In genomic region chr9:22050351-22050889, GRCm38 (mm10) we compare ENCODE assay signal across 8 mouse cellular contexts. TPM values are rescaled to one million over a fixed set of nuclear protein-coding genes. Genes with fewer than 3 reads are reported as not detected.
DNase-seq lines count a peak whose midpoint lies in the region; ATAC-seq lines count a peak whose summit lies in the region.

No protein-coding gene starts in this region.

- peak; percentile 65 for ATAC-seq in heart, embryonic 14.5 days (ENCODE audit: insufficient number of reproducible peaks, insufficient read depth, low FRiP score, low read depth)
- peak; percentile 47; the same call in 1 of the 2 replicates for ATAC-seq in kidney, embryonic 16.5 days (ENCODE audit: low FRiP score, low TSS enrichment)
- ATAC-seq in liver, embryonic 11.5 days (replicated peaks; ENCODE audit: low FRiP score), result peak; percentile 76
- ATAC-seq in midbrain, embryonic 16.5 days, result peak; percentile 8
- peak; percentile 55; the same call in 1 of the 2 replicates for ATAC-seq in stomach, embryonic 15.5 days (ENCODE audit: insufficient read depth, low FRiP score, low read depth)

- peaks cover 8 to 20% of the 10 kb centered on the region in 2 experiments; a peak in 3 of 4 replicates for H3K4me1 ChIP-seq in heart, embryonic 14.5 days (ENCODE audit: control insufficient read depth in 2 of 2, insufficient read depth in 2 of 2, low read length in 2 of 2)
- H3K4me1 ChIP-seq in kidney, embryonic 16.5 days (ENCODE audit: insufficient read depth, low read length), result peaks cover 23% of the 10 kb centered on the region
- H3K4me1 ChIP-seq in liver, embryonic 11.5 days (replicated peaks; ENCODE audit: control insufficient read depth, insufficient read depth, low read length), result peaks cover 19% of the 10 kb centered on the region
- peaks cover 33% of the 10 kb centered on the region for H3K4me1 ChIP-seq in midbrain, embryonic 16.5 days (ENCODE audit: control insufficient read depth, insufficient read depth, low read length)
- H3K4me1 ChIP-seq in stomach, embryonic 15.5 days, result peaks cover 23% of the 10 kb centered on the region

- H3K9ac ChIP-seq in heart, embryonic 14.5 days (ENCODE audit: low read length), result peak overlapping the region; percentile 48; the same call in 1 of the 2 replicates
- H3K9ac ChIP-seq in kidney, embryonic 16.5 days (replicated peaks; ENCODE audit: low read length), result no peak overlapping the region
- no peak overlapping the region for H3K9ac ChIP-seq in liver, embryonic 11.5 days (ENCODE audit: low read depth, low read length)
- peak overlapping the region; percentile 99 for H3K9ac ChIP-seq in midbrain, embryonic 16.5 days (ENCODE audit: low read depth, low read length)
- H3K9ac ChIP-seq in stomach, embryonic 15.5 days, result no peak overlapping the region

- peaks cover 61% of the 10 kb centered on the region for H3K27me3 ChIP-seq in heart, embryonic 14.5 days (ENCODE audit: control insufficient read depth, insufficient read depth, low read length)
- peaks cover 60% of the 10 kb centered on the region for H3K27me3 ChIP-seq in kidney, embryonic 16.5 days (ENCODE audit: insufficient read depth, low read length)
- peaks cover 61% of the 10 kb centered on the region for H3K27me3 ChIP-seq in liver, embryonic 11.5 days (replicated peaks; ENCODE audit: control insufficient read depth, insufficient read depth, low read length)
- H3K27me3 ChIP-seq in midbrain, embryonic 16.5 days (ENCODE audit: control insufficient read depth, insufficient read depth, low read depth, low read length), result no peaks in the 10 kb centered on the region
- H3K27me3 ChIP-seq in stomach, embryonic 15.5 days (replicated peaks), result peaks cover 50% of the 10 kb centered on the region

- peak overlapping the region; percentile 30 to 39; a peak in 3 of 4 replicates for H3K4me3 ChIP-seq in heart, embryonic 14.5 days (ENCODE audit: control insufficient read depth in 1 of 2, insufficient read depth in 1 of 2, low read depth in 1 of 2, low read length in 2 of 2)
- H3K4me3 ChIP-seq in kidney, embryonic 16.5 days (ENCODE audit: low read length), result peak overlapping the region; percentile 40
- peak overlapping the region; percentile 41 for H3K4me3 ChIP-seq in liver, embryonic 11.5 days (ENCODE audit: low read depth, low read length)
- peak overlapping the region; percentile 98 for H3K4me3 ChIP-seq in midbrain, embryonic 16.5 days (ENCODE audit: low read depth, low read length)
- H3K4me3 ChIP-seq in stomach, embryonic 15.5 days (replicated peaks), result peak overlapping the region; percentile 37

- no peak overlapping the region for H3K27ac ChIP-seq in heart, embryonic 14.5 days (replicated peaks in 1 of 2; ENCODE audit: control insufficient read depth in 1 of 2, insufficient read depth in 1 of 2, low read depth in 2 of 2, low read length in 2 of 2)
- no peak overlapping the region for H3K27ac ChIP-seq in kidney, embryonic 16.5 days (ENCODE audit: low read length)
- H3K27ac ChIP-seq in liver, embryonic 11.5 days (ENCODE audit: low read depth, low read length), result no peak overlapping the region
- H3K27ac ChIP-seq in midbrain, embryonic 16.5 days (ENCODE audit: low read length), result peak overlapping the region; percentile 95
- H3K27ac ChIP-seq in stomach, embryonic 15.5 days, result no peak overlapping the region

- H3K4me2 ChIP-seq in heart, embryonic 14.5 days (ENCODE audit: low read length), result peak overlapping the region; percentile 73
- peak overlapping the region; percentile 69 for H3K4me2 ChIP-seq in kidney, embryonic 16.5 days (replicated peaks; ENCODE audit: low read depth, low read length)
- peak overlapping the region; percentile 75 for H3K4me2 ChIP-seq in liver, embryonic 11.5 days
- peak overlapping the region; percentile 91 for H3K4me2 ChIP-seq in midbrain, embryonic 16.5 days (ENCODE audit: low read length)
- H3K4me2 ChIP-seq in stomach, embryonic 15.5 days, result peak overlapping the region; percentile 78

- no peaks in the 10 kb centered on the region for H3K9me3 ChIP-seq in heart, embryonic 14.5 days (ENCODE audit: control insufficient read depth, low read length)
- no peaks in the 10 kb centered on the region for H3K9me3 ChIP-seq in kidney, embryonic 16.5 days (ENCODE audit: low read length)
- no peaks in the 10 kb centered on the region for H3K9me3 ChIP-seq in liver, embryonic 11.5 days (ENCODE audit: control insufficient read depth, low read length)
- H3K9me3 ChIP-seq in midbrain, embryonic 16.5 days (replicated peaks; ENCODE audit: control insufficient read depth, low read length, poor library complexity, severe bottlenecking), result no peaks in the 10 kb centered on the region
- no peaks in the 10 kb centered on the region for H3K9me3 ChIP-seq in stomach, embryonic 15.5 days

- 1% methylated on average over 41 of the region's 43 CpGs for WGBS in heart, embryonic 14.5 days
- 1% methylated on average over 32 of the region's 43 CpGs for WGBS in kidney, embryonic 16.5 days
- 2% methylated on average over 43 of the region's 43 CpGs for WGBS in liver, embryonic 11.5 days
- WGBS in midbrain, embryonic 16.5 days, result under 1% methylated on average over 40 of the region's 43 CpGs
- WGBS in stomach, embryonic 15.5 days, result 2% methylated on average over 43 of the region's 43 CpGs

- DNase-seq in urinary bladder, postnatal 14 days (ENCODE audit: low spot score), result peak; percentile 34
- DNase-seq in urinary bladder, adult 2 months (ENCODE audit: low spot score), result no peak
- DNase-seq in embryo, embryonic 11 days, result peak; percentile 87
- DNase-seq in liver, embryonic 11.5 days (ENCODE audit: low spot score), result peak; percentile 82

- H3K36me3 ChIP-seq in heart, embryonic 14.5 days (ENCODE audit: control insufficient read depth, insufficient read depth, low read length), result no peaks in the 10 kb centered on the region
- H3K36me3 ChIP-seq in kidney, embryonic 16.5 days (ENCODE audit: insufficient read depth, low read length), result no peaks in the 10 kb centered on the region
- no peaks in the 10 kb centered on the region for H3K36me3 ChIP-seq in liver, embryonic 11.5 days (ENCODE audit: control insufficient read depth, insufficient read depth, low read length)
- H3K36me3 ChIP-seq in midbrain, embryonic 16.5 days (ENCODE audit: control insufficient read depth, insufficient read depth, low read length), result no peaks in the 10 kb centered on the region
- no peaks in the 10 kb centered on the region for H3K36me3 ChIP-seq in stomach, embryonic 15.5 days

RNA-seq across cellular contexts. Expression of gene Elavl3, which starts 1.4 kb away (rescaled TPM):
- polyA plus RNA-seq in urinary bladder, adult 2 months (2012; rRNA removed), result 0.06 and 0.16 TPM in 2 replicates
- 0.19 and 0.65 TPM in 2 replicates for polyA plus RNA-seq in heart, embryonic 14.5 days (2014; fragmentation: Nextera tagmentation; extraction: Ambion mirVana)
- 0.10 and 0.37 TPM in 2 replicates for polyA plus RNA-seq in kidney, embryonic 16.5 days (2015; fragmentation: Nextera tagmentation; extraction: Ambion mirVana)
- polyA plus RNA-seq in liver, embryonic 11.5 days (2014; fragmentation: Nextera tagmentation; extraction: Ambion mirVana), result 0.19 and 0.25 TPM in 2 replicates
- 91.6 and 93.8 TPM in 2 replicates for polyA plus RNA-seq in midbrain, embryonic 16.5 days (2015; fragmentation: Nextera tagmentation; extraction: Ambion mirVana)
- polyA plus RNA-seq in stomach, embryonic 15.5 days (2015; fragmentation: Nextera tagmentation; extraction: Ambion mirVana), result 2.8 TPM in 2 replicates

RNA-seq across cellular contexts. Expression of gene Gm49318, which starts 20.6 kb away (rescaled TPM):
- polyA plus RNA-seq in urinary bladder, adult 2 months (2012; rRNA removed), result not detected in 2 replicates
- polyA plus RNA-seq in heart, embryonic 14.5 days (2014; fragmentation: Nextera tagmentation; extraction: Ambion mirVana), result not detected in 2 replicates
- polyA plus RNA-seq in kidney, embryonic 16.5 days (2015; fragmentation: Nextera tagmentation; extraction: Ambion mirVana), result not detected in 2 replicates
- polyA plus RNA-seq in liver, embryonic 11.5 days (2014; fragmentation: Nextera tagmentation; extraction: Ambion mirVana), result not detected in 2 replicates
- not detected in 2 replicates for polyA plus RNA-seq in midbrain, embryonic 16.5 days (2015; fragmentation: Nextera tagmentation; extraction: Ambion mirVana)
- polyA plus RNA-seq in stomach, embryonic 15.5 days (2015; fragmentation: Nextera tagmentation; extraction: Ambion mirVana), result not detected in 2 replicates

RNA-seq across cellular contexts. Expression of gene Zfp653, which starts 20.8 kb away (rescaled TPM):
- 18.0 and 21.3 TPM in 2 replicates for polyA plus RNA-seq in urinary bladder, adult 2 months (2012; rRNA removed)
- polyA plus RNA-seq in heart, embryonic 14.5 days (2014; fragmentation: Nextera tagmentation; extraction: Ambion mirVana), result 6.7 and 7.6 TPM in 2 replicates
- 11.6 and 14.2 TPM in 2 replicates for polyA plus RNA-seq in kidney, embryonic 16.5 days (2015; fragmentation: Nextera tagmentation; extraction: Ambion mirVana)
- 5.5 and 7.5 TPM in 2 replicates for polyA plus RNA-seq in liver, embryonic 11.5 days (2014; fragmentation: Nextera tagmentation; extraction: Ambion mirVana)
- 18.1 and 18.8 TPM in 2 replicates for polyA plus RNA-seq in midbrain, embryonic 16.5 days (2015; fragmentation: Nextera tagmentation; extraction: Ambion mirVana)
- polyA plus RNA-seq in stomach, embryonic 15.5 days (2015; fragmentation: Nextera tagmentation; extraction: Ambion mirVana), result 12.6 and 14.1 TPM in 2 replicates

RNA-seq across cellular contexts. Expression of gene Ecsit, which starts 34.8 kb away (rescaled TPM):
- polyA plus RNA-seq in urinary bladder, adult 2 months (2012; rRNA removed), result 39.4 and 40.3 TPM in 2 replicates
- 50.5 and 58.1 TPM in 2 replicates for polyA plus RNA-seq in heart, embryonic 14.5 days (2014; fragmentation: Nextera tagmentation; extraction: Ambion mirVana)
- 54.4 and 62.7 TPM in 2 replicates for polyA plus RNA-seq in kidney, embryonic 16.5 days (2015; fragmentation: Nextera tagmentation; extraction: Ambion mirVana)
- polyA plus RNA-seq in liver, embryonic 11.5 days (2014; fragmentation: Nextera tagmentation; extraction: Ambion mirVana), result 55.1 and 59.2 TPM in 2 replicates
- polyA plus RNA-seq in midbrain, embryonic 16.5 days (2015; fragmentation: Nextera tagmentation; extraction: Ambion mirVana), result 54.8 and 57.4 TPM in 2 replicates
- 40.4 and 42.8 TPM in 2 replicates for polyA plus RNA-seq in stomach, embryonic 15.5 days (2015; fragmentation: Nextera tagmentation; extraction: Ambion mirVana)

RNA-seq across cellular contexts. Expression of gene Prkcsh, which starts 47.8 kb away (rescaled TPM):
- polyA plus RNA-seq in urinary bladder, adult 2 months (2012; rRNA removed), result 84.4 and 86.5 TPM in 2 replicates
- polyA plus RNA-seq in heart, embryonic 14.5 days (2014; fragmentation: Nextera tagmentation; extraction: Ambion mirVana), result 56.3 and 56.6 TPM in 2 replicates
- polyA plus RNA-seq in kidney, embryonic 16.5 days (2015; fragmentation: Nextera tagmentation; extraction: Ambion mirVana), result 157 and 161 TPM in 2 replicates
- polyA plus RNA-seq in liver, embryonic 11.5 days (2014; fragmentation: Nextera tagmentation; extraction: Ambion mirVana), result 89.4 and 89.5 TPM in 2 replicates
- polyA plus RNA-seq in midbrain, embryonic 16.5 days (2015; fragmentation: Nextera tagmentation; extraction: Ambion mirVana), result 83.0 and 90.3 TPM in 2 replicates
- polyA plus RNA-seq in stomach, embryonic 15.5 days (2015; fragmentation: Nextera tagmentation; extraction: Ambion mirVana), result 105 and 113 TPM in 2 replicates

Comparison
In these comparisons a context has a peak if more than half of its experiments do, and no peak if none do; other contexts are left out.
1. ATAC-seq: peak in every context shown above with its lines; median percentile 76 in liver, embryonic 11.5 days; 65 in heart, embryonic 14.5 days; 55 in stomach, embryonic 15.5 days; 47 in kidney, embryonic 16.5 days; 8 in midbrain, embryonic 16.5 days.
2. H3K4me3 ChIP-seq: peak in every context shown above with its lines; median percentile 98 in midbrain, embryonic 16.5 days; 41 in liver, embryonic 11.5 days; 40 in kidney, embryonic 16.5 days; 37 in stomach, embryonic 15.5 days; 34 in heart, embryonic 14.5 days.
3. H3K9ac ChIP-seq: peak in heart, embryonic 14.5 days (single experiment) and midbrain, embryonic 16.5 days (single experiment); none in kidney, embryonic 16.5 days (single experiment), liver, embryonic 11.5 days (single experiment) and stomach, embryonic 15.5 days (single experiment).
4. RNA of gene Elavl3, which starts 1.4 kb away (polyA plus RNA-seq): 91.6 to 93.8 TPM in midbrain, embryonic 16.5 days; 2.8 TPM in stomach, embryonic 15.5 days, 0.19 to 0.65 TPM in heart, embryonic 14.5 days, 0.19 to 0.25 TPM in liver, embryonic 11.5 days, 0.10 to 0.37 TPM in kidney, embryonic 16.5 days and 0.06 to 0.16 TPM in urinary bladder, adult 2 months; every median in the first group is over 10 times any median in the second.
5. Peak in every context shown above with its lines, with median percentiles within 50 percentile points of each other: H3K4me2 ChIP-seq.